Mouse (Mus musculus) adipose tissue, adult 10 weeks (tissue): ENCODE results near the gene Rogdi. TPM values are rescaled to one million over a fixed set of nuclear protein-coding genes. Genes with fewer than 3 reads are reported as not detected.

Experiments
- polyA plus RNA-seq: library from polyadenylated mRNA; stranded (reverse); fragments of 350-450 nt; fragmentation: Illumina TruSeq; extraction: RNeasy Lipid Tissue Mini Kit (QIAGEN cat#74804); gene quantifications from one replicate; pipeline ENCODE4 v1.2.3, GENCODE M21; 2014; ENCODE audit warnings: low read depth, low replicate concordance

Rogdi gene
- 117 TPM for polyA plus RNA-seq

DNA sequence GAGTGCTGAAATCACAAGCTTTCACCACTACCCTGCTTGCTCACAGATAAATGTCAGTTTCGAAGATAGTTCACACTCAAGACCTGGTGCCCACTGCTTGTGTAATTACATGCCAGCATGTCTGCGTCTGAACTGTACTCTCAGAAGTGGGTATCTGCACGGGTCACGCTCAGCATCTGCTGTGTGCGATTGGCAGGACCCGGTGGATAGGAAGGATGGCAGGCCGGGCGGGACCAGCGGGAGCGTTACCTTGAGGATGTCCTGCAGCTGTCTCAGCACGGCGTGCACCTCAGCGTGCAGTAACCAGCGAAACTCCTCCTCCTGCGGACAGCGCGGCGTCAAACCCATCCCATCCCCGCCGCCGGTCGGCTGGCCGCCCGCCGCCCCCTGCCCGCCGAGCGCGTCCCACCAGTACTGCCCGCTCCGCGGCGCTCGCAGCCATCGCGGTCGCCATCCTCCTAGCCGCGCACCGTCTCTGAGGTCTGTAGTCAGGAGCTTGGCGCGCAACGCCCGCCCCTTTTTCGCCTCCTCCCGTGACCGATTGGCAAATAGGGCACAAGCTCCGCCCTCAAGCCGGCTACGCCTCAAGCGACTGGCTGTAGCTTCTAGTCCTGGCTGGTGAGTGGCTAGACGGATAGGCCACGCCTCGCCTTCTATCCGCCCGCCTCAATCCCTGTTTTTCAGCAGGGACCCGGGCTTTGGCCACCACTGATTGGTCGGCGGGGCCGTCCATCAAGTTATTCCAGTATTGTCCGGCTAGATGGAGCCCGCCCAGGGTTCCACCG is at the start of gene Rogdi:
TSS of gene Rogdi (minus strand) at position 500 of the 785 bp plus-strand sequence.

GRCm38 (mm10) chr16:5049774-5050234 is 36.5 kb upstream of the Rogdi start, which contains the start of the genes Glyr1 and Ubn1:
Glyr1 (minus strand) TSS chr16:5049863.
Ubn1 (plus strand) TSS chr16:5050057.

DNA sequence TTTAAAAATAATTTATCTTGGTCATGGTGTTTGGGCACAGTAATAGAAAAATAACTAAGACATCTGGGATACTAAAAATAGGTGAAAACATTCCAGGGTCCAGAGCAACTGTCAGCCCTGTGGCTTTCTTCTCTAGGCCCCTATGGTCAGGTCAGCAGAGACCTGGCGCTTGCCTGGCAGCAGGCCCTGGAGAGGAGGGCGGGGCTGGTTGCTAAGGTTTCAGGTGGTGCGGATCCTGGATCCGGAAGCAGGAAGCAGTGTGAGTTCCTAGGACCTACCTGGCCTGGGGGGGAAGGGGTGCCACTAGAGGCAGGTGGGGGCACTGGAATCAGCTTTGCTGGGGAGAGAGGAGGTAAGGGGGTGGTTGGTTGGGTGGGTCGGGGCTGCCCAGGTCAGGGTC is 6.3 kb downstream of the Rogdi start, which contains the start of gene Smim22:
TSS of gene Smim22 (plus strand) at position 222 of the 400 bp plus-strand sequence.

DNA sequence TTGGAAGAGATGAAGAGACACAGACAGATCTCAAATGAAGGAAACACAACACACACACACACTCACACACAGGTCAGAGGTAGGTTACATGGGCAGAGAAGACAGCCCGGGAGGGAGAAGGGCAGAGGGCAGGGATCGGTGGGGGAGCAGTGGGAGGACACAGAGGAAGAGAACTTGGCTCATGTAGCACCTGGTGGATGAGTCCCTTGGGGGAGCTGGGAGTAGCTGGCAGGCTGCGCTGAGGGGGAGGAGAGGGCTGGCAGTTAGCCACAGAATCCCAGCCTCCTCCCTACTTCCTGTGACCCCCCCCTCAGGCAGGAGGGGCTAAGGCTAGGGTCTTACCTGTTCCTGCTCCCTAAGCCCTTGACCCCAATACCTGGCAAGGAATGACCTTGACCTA is 15.8 kb downstream of the Rogdi start, which contains the start of gene Sept12:
TSS of gene Sept12 (minus strand) at position 300 of the 400 bp plus-strand sequence.

DNA sequence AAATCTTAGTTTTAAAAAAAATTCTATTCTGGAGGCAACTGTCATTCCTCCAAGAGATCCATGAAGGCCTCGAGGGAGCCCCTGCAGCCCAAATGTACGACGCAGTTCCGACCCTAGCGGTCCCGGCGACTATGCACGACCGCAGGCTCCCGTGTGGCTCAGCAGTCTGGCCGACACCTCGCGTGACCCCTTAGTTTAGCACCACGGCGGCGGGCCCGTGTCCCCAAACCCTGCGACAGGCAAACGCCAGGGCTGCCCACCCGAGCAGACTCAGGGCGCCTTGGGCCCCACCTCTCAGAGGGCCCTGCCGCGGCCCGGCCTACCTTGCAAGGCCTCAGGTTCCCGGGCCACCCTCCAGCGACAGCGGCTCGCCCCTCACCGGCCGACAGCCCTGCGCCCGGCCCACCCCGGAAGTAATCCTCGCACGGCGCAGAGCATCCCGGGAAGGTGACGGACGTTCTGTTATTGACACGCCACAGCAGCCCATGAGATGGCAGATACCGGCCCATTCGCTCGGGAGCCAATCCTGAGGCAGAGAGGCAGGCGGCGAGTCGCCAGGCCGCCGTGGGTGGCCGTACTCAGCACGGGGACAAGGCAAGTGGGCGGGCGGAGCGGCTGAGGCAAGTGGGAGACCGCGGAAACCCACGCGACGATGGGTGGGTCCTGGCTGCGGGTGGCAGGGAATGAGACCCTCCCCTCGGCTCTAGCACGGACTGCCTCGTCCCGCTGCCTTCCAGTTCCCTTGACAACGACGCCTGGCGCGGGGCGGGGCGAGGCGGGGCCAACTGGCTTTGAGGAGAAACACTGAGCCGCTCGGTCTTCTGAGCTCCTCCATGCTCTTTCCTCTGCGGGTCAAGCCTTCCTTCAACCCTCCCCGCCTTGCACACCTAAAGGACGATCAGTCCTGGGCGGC is 49.3 kb downstream of the Rogdi start, which contains the start of gene Anks3:
TSS of gene Anks3 (minus strand) at position 409 of the 913 bp plus-strand sequence.

Other genes starting within 250 kb of the Rogdi start
- gene Cdip1, start 223.3 kb downstream of the Rogdi start, polyA plus RNA-seq: 65.2 TPM
- 1.3 TPM for gene 4930562C15Rik, start 178.1 kb downstream of the Rogdi start, polyA plus RNA-seq
- 62.1 TPM for gene Ubald1, start 133.2 kb downstream of the Rogdi start, polyA plus RNA-seq
- gene Mgrn1, start 127.3 kb downstream of the Rogdi start, polyA plus RNA-seq: 80.9 TPM
- gene Nudt16l1, start 74.8 kb downstream of the Rogdi start, polyA plus RNA-seq: 55.2 TPM
- 37.2 TPM for gene Anks3, start 49.3 kb downstream of the Rogdi start, polyA plus RNA-seq
- gene Sept12, start 15.7 kb downstream of the Rogdi start, polyA plus RNA-seq: 7.8 TPM
- gene Smim22, start 6.3 kb downstream of the Rogdi start, polyA plus RNA-seq: 51.7 TPM
- 84.3 TPM for gene Glyr1, start 36.3 kb upstream of the Rogdi start, polyA plus RNA-seq
- 26.1 TPM for gene Ubn1, start 36.5 kb upstream of the Rogdi start, polyA plus RNA-seq
- 16.3 TPM for gene Ppl, start 118.9 kb upstream of the Rogdi start, polyA plus RNA-seq
- 1.0 TPM for gene Sec14l5, start 133.6 kb upstream of the Rogdi start, polyA plus RNA-seq
- 15.6 TPM for gene Nagpa, start 190.5 kb upstream of the Rogdi start, polyA plus RNA-seq
- 6.6 TPM for gene AU021092, start 208.7 kb upstream of the Rogdi start, polyA plus RNA-seq
- 37.3 TPM for gene Alg1, start 220.1 kb upstream of the Rogdi start, polyA plus RNA-seq
- gene Eef2kmt, start 242.4 kb upstream of the Rogdi start, polyA plus RNA-seq: 32.3 TPM